Mouse (Mus musculus) thymus, postnatal 10 days (tissue): Measurements from ENCODE around the gene Sufu.
A peak's percentile ranks its signal among the peaks of the same experiment; 100 is the strongest.

Experiments used
- DNase-seq, 2 experiments: peaks; one replicate each; pipeline ENCODE4 v3.0.0; 2021; ENCODE audit warnings: low spot score in 2 of 2

The Sufu gene

GRCm38 (mm10) chr19:46463446-46463845 is 66.8 kb downstream of the Sufu start:
- no peak for DNase-seq

- DNase-seq = peak; percentile 26 to 38
These were observed 69.5 kb downstream of the Sufu start for GRCm38 (mm10) chr19:46466160-46466559.

GRCm38 (mm10) chr19:46467051-46467503 is 70.4 kb downstream of the Sufu start:
- no peak for DNase-seq

- DNase-seq = peak in 1 of 2 experiments; percentile 22
These were observed 73.9 kb downstream of the Sufu start for GRCm38 (mm10) chr19:46470364-46471240.

GRCm38 (mm10) chr19:46471324-46472093 is 74.8 kb downstream of the Sufu start:
- DNase-seq = no peak

GRCm38 (mm10) chr19:46477432-46477845 is 80.7 kb downstream of the Sufu start:
- DNase-seq = no peak

- no peak for DNase-seq
These were observed 81.5 kb downstream of the Sufu start for GRCm38 (mm10) chr19:46478242-46478641.

GRCm38 (mm10) chr19:46478826-46479225 is 82.1 kb downstream of the Sufu start:
- no peak for DNase-seq

- peak in 1 of 2 experiments; percentile 22 for DNase-seq
These were observed 82.8 kb downstream of the Sufu start for GRCm38 (mm10) chr19:46479306-46480075.

- no peak for DNase-seq
These were observed 84.1 kb downstream of the Sufu start for GRCm38 (mm10) chr19:46480624-46481345.

- no peak for DNase-seq
These were observed 84.7 kb downstream of the Sufu start for GRCm38 (mm10) chr19:46481352-46481751.

- no peak for DNase-seq
These were observed 85.1 kb downstream of the Sufu start for GRCm38 (mm10) chr19:46481756-46482155.

GRCm38 (mm10) chr19:46482896-46483516 is 86.3 kb downstream of the Sufu start:
- DNase-seq = no peak

- no peak for DNase-seq
These were observed 87.1 kb downstream of the Sufu start for GRCm38 (mm10) chr19:46483701-46484328.

GRCm38 (mm10) chr19:46484518-46484917 is 87.8 kb downstream of the Sufu start:
- DNase-seq = no peak

- no peak for DNase-seq
These were observed 89.2 kb downstream of the Sufu start for GRCm38 (mm10) chr19:46485847-46486246.

GRCm38 (mm10) chr19:46486709-46487108 is 90.0 kb downstream of the Sufu start:
- DNase-seq = no peak

GRCm38 (mm10) chr19:46489448-46489847 is 92.8 kb downstream of the Sufu start:
- DNase-seq = no peak

- no peak for DNase-seq
These were observed 93.9 kb downstream of the Sufu start for GRCm38 (mm10) chr19:46490634-46491033.

GRCm38 (mm10) chr19:46495136-46495535 is 98.4 kb downstream of the Sufu start:
- no peak for DNase-seq
